Mouse (Mus musculus): ENCODE measurements around the gene Tenm2. TPM values are rescaled to one million over a fixed set of nuclear protein-coding genes. Genes with fewer than 3 reads are reported as not detected.

Gene Tenm2
- polyA plus RNA-seq, 1 experiment from 2014 or later: 2.8 TPM

- ATAC-seq (ENCODE audit: insufficient number of reproducible peaks, insufficient read depth, low FRiP score, low read depth): no peak
- WGBS: 72% methylated on average over 2 of the region's 2 CpGs
- H3K36me3 ChIP-seq (ENCODE audit: control insufficient read depth, insufficient read depth, low read length): no peaks in the 10 kb centered on the region
- H3K27ac ChIP-seq (ENCODE audit: low read length): no peak overlapping the region
- no peak overlapping the region for H3K4me2 ChIP-seq (replicated peaks; ENCODE audit: low read depth, low read length)
- no peaks in the 10 kb centered on the region for H3K27me3 ChIP-seq (ENCODE audit: control insufficient read depth, insufficient read depth, low read length)
- no peak overlapping the region for H3K9ac ChIP-seq (replicated peaks; ENCODE audit: low read depth, low read length)
- no peak overlapping the region for H3K4me3 ChIP-seq (ENCODE audit: low read depth, low read length)
- no peaks in the 10 kb centered on the region for H3K4me1 ChIP-seq (ENCODE audit: control insufficient read depth, insufficient read depth, low read length)
- H3K9me3 ChIP-seq (ENCODE audit: control insufficient read depth, low read depth, low read length): no peaks in the 10 kb centered on the region
Observed at GRCm38 (mm10) chr11:35991846-35992245, 1243.9 kb downstream of the Tenm2 start.

- Histone ChIP-seq H3K9ac (replicated peaks; ENCODE audit: low read depth, low read length) (no peak overlapping the region), H3K4me2 (replicated peaks; ENCODE audit: low read depth, low read length) (no peak overlapping the region), H3K9me3 (ENCODE audit: control insufficient read depth, low read depth, low read length) (no peaks in the 10 kb centered on the region), H3K4me1 (ENCODE audit: control insufficient read depth, insufficient read depth, low read length) (no peaks in the 10 kb centered on the region), H3K36me3 (ENCODE audit: control insufficient read depth, insufficient read depth, low read length) (no peaks in the 10 kb centered on the region), H3K27ac (ENCODE audit: low read length) (no peak overlapping the region), H3K27me3 (ENCODE audit: control insufficient read depth, insufficient read depth, low read length) (no peaks in the 10 kb centered on the region), H3K4me3 (ENCODE audit: low read depth, low read length) (no peak overlapping the region)
- WGBS: 73% methylated on average over 4 of the region's 4 CpGs
- no peak for ATAC-seq (ENCODE audit: insufficient number of reproducible peaks, insufficient read depth, low FRiP score, low read depth)
Observed at GRCm38 (mm10) chr11:35989967-35990366, 1245.8 kb downstream of the Tenm2 start.

GRCm38 (mm10) chr11:35985841-35986393 is 1249.8 kb downstream of the Tenm2 start:
- Histone ChIP-seq H3K36me3 (ENCODE audit: control insufficient read depth, insufficient read depth, low read length) (no peaks in the 10 kb centered on the region), H3K4me1 (ENCODE audit: control insufficient read depth, insufficient read depth, low read length) (no peaks in the 10 kb centered on the region), H3K9ac (replicated peaks; ENCODE audit: low read depth, low read length) (no peak overlapping the region), H3K4me2 (replicated peaks; ENCODE audit: low read depth, low read length) (peak overlapping the region; percentile 43), H3K27me3 (ENCODE audit: control insufficient read depth, insufficient read depth, low read length) (no peaks in the 10 kb centered on the region), H3K9me3 (ENCODE audit: control insufficient read depth, low read depth, low read length) (no peaks in the 10 kb centered on the region), H3K4me3 (ENCODE audit: low read depth, low read length) (peak overlapping the region; percentile 14; the same call in 1 of the 2 replicates), H3K27ac (ENCODE audit: low read length) (no peak overlapping the region)
- peak; percentile 83 for ATAC-seq (ENCODE audit: insufficient number of reproducible peaks, insufficient read depth, low FRiP score, low read depth)
- WGBS: 2% methylated on average over 19 of the region's 19 CpGs

- no peak overlapping the region for H3K9ac ChIP-seq (replicated peaks; ENCODE audit: low read depth, low read length)
- ATAC-seq (ENCODE audit: insufficient number of reproducible peaks, insufficient read depth, low FRiP score, low read depth): no peak
- no peaks in the 10 kb centered on the region for H3K36me3 ChIP-seq (ENCODE audit: control insufficient read depth, insufficient read depth, low read length)
- no peak overlapping the region for H3K27ac ChIP-seq (ENCODE audit: low read length)
- H3K4me2 ChIP-seq (replicated peaks; ENCODE audit: low read depth, low read length): no peak overlapping the region
- H3K4me3 ChIP-seq (ENCODE audit: low read depth, low read length): no peak overlapping the region
- peaks cover 4% of the 10 kb centered on the region; the same call in 1 of the 2 replicates for H3K4me1 ChIP-seq (ENCODE audit: control insufficient read depth, insufficient read depth, low read length)
- no peaks in the 10 kb centered on the region for H3K9me3 ChIP-seq (ENCODE audit: control insufficient read depth, low read depth, low read length)
- WGBS: 81% methylated on average over 3 of the region's 3 CpGs
- no peaks in the 10 kb centered on the region for H3K27me3 ChIP-seq (ENCODE audit: control insufficient read depth, insufficient read depth, low read length)
Observed at GRCm38 (mm10) chr11:35982734-35983133, 1253.0 kb downstream of the Tenm2 start.

GRCm38 (mm10) chr11:35980411-35980917 is 1255.3 kb downstream of the Tenm2 start, which contains the start of gene Wwc1:
Wwc1 (minus strand) TSS chr11:35980527.
- peak within 1 kb of the TSS; percentile 63 for H3K4me3 ChIP-seq (ENCODE audit: low read depth, low read length)
- under 1% methylated on average over 44 of the region's 47 CpGs for WGBS
- no peaks in the 10 kb centered on the region for H3K36me3 ChIP-seq (ENCODE audit: control insufficient read depth, insufficient read depth, low read length)
- no peaks in the 10 kb centered on the region for H3K9me3 ChIP-seq (ENCODE audit: control insufficient read depth, low read depth, low read length)
- H3K27me3 ChIP-seq (ENCODE audit: control insufficient read depth, insufficient read depth, low read length): no peaks in the 10 kb centered on the region
- H3K27ac ChIP-seq (ENCODE audit: low read length): peak within 1 kb of the TSS; percentile 33; the same call in 1 of the 2 replicates
- peaks cover 4% of the 10 kb centered on the region; the same call in 1 of the 2 replicates for H3K4me1 ChIP-seq (ENCODE audit: control insufficient read depth, insufficient read depth, low read length)
- peak within 1 kb of the TSS; percentile 89 for H3K4me2 ChIP-seq (replicated peaks; ENCODE audit: low read depth, low read length)
- H3K9ac ChIP-seq (replicated peaks; ENCODE audit: low read depth, low read length): peak within 1 kb of the TSS; percentile 71
- ATAC-seq (ENCODE audit: insufficient number of reproducible peaks, insufficient read depth, low FRiP score, low read depth): peak; percentile 90

GRCm38 (mm10) chr11:35979733-35980410 is 1255.9 kb downstream of the Tenm2 start:
- peaks cover 4% of the 10 kb centered on the region; the same call in 1 of the 2 replicates for H3K4me1 ChIP-seq (ENCODE audit: control insufficient read depth, insufficient read depth, low read length)
- ATAC-seq (ENCODE audit: insufficient number of reproducible peaks, insufficient read depth, low FRiP score, low read depth): peak; percentile 49
- WGBS: 2% methylated on average over 43 of the region's 66 CpGs

GRCm38 (mm10) chr11:35979266-35979732 is 1256.5 kb downstream of the Tenm2 start:
- peak overlapping the region; percentile 30; the same call in 1 of the 2 replicates for H3K27ac ChIP-seq (ENCODE audit: low read length)
- no peaks in the 10 kb centered on the region for H3K27me3 ChIP-seq (ENCODE audit: control insufficient read depth, insufficient read depth, low read length)
- peak overlapping the region; percentile 63 for H3K4me3 ChIP-seq (ENCODE audit: low read depth, low read length)
- WGBS: 2% methylated on average over 11 of the region's 12 CpGs
- peak overlapping the region; percentile 71 for H3K9ac ChIP-seq (replicated peaks; ENCODE audit: low read depth, low read length)
- no peaks in the 10 kb centered on the region for H3K36me3 ChIP-seq (ENCODE audit: control insufficient read depth, insufficient read depth, low read length)
- ATAC-seq (ENCODE audit: insufficient number of reproducible peaks, insufficient read depth, low FRiP score, low read depth): no peak
- H3K4me1 ChIP-seq (ENCODE audit: control insufficient read depth, insufficient read depth, low read length): peaks cover 4% of the 10 kb centered on the region; the same call in 1 of the 2 replicates
- H3K4me2 ChIP-seq (replicated peaks; ENCODE audit: low read depth, low read length): peak overlapping the region; percentile 89
- no peaks in the 10 kb centered on the region for H3K9me3 ChIP-seq (ENCODE audit: control insufficient read depth, low read depth, low read length)

More at GRCm38 (mm10) chr11:35979733-35980410, 1255.9 kb downstream of the Tenm2 start:
- Histone ChIP-seq H3K27ac (ENCODE audit: low read length) (peak overlapping the region; percentile 33; the same call in 1 of the 2 replicates), H3K9ac (replicated peaks; ENCODE audit: low read depth, low read length) (peak overlapping the region; percentile 71), H3K4me3 (ENCODE audit: low read depth, low read length) (peak overlapping the region; percentile 63), H3K27me3 (ENCODE audit: control insufficient read depth, insufficient read depth, low read length) (no peaks in the 10 kb centered on the region), H3K4me2 (replicated peaks; ENCODE audit: low read depth, low read length) (peak overlapping the region; percentile 89), H3K9me3 (ENCODE audit: control insufficient read depth, low read depth, low read length) (no peaks in the 10 kb centered on the region), H3K36me3 (ENCODE audit: control insufficient read depth, insufficient read depth, low read length) (no peaks in the 10 kb centered on the region)

- Histone ChIP-seq H3K27ac (ENCODE audit: low read length) (no peak overlapping the region), H3K27me3 (ENCODE audit: control insufficient read depth, insufficient read depth, low read length) (no peaks in the 10 kb centered on the region), H3K9me3 (ENCODE audit: control insufficient read depth, low read depth, low read length) (no peaks in the 10 kb centered on the region), H3K4me1 (ENCODE audit: control insufficient read depth, insufficient read depth, low read length) (peaks cover 8% of the 10 kb centered on the region; the same call in 1 of the 2 replicates), H3K4me2 (replicated peaks; ENCODE audit: low read depth, low read length) (no peak overlapping the region), H3K36me3 (ENCODE audit: control insufficient read depth, insufficient read depth, low read length) (no peaks in the 10 kb centered on the region), H3K4me3 (ENCODE audit: low read depth, low read length) (no peak overlapping the region), H3K9ac (replicated peaks; ENCODE audit: low read depth, low read length) (no peak overlapping the region)
- ATAC-seq (ENCODE audit: insufficient number of reproducible peaks, insufficient read depth, low FRiP score, low read depth): no peak
- WGBS: 80% methylated on average over 3 of the region's 3 CpGs
Observed at GRCm38 (mm10) chr11:35977796-35978195, 1258.0 kb downstream of the Tenm2 start.

All from stomach, embryonic 14.5 days (tissue).